Mouse (Mus musculus) right cerebral cortex, postnatal 36 days (tissue): ENCODE results near the gene Gm11020.
"Not testable (repeated sequence)": the region's sequence is repeated elsewhere in the genome, so short reads cannot be mapped to it uniquely, and the experiment has no call there.

Source experiments
- DNase-seq, 2 experiments: peaks; one replicate each; pipeline ENCODE4 v3.0.0; 2022; ENCODE audit warnings: low spot score in 2 of 2, mixed read lengths in 1 of 2

Gene Gm11020

DNA sequence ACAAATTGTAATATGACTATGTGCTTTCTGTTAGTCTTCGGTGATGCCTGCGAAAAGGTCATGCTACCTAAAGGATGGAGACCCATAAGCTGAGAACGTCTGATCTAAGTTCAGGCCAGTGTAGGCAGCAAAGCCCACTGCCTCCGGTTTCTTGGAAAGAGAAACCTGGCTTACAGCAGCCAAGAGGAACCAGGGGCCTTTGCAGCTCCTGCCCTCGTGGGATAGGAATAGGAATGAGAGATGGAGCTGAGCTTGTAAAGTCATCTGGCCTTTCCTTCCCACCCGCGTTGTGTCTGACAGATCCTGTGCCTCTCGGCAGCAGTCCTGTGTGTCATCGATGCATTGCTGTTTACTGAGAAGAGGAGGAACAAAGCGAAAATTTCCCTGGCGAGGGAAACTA is at the start of gene Gm11020:
Gm11020 (plus strand) TSS at position 301 of the 400 bp plus-strand sequence.
- DNase-seq: not testable (repeated sequence)

DNA sequence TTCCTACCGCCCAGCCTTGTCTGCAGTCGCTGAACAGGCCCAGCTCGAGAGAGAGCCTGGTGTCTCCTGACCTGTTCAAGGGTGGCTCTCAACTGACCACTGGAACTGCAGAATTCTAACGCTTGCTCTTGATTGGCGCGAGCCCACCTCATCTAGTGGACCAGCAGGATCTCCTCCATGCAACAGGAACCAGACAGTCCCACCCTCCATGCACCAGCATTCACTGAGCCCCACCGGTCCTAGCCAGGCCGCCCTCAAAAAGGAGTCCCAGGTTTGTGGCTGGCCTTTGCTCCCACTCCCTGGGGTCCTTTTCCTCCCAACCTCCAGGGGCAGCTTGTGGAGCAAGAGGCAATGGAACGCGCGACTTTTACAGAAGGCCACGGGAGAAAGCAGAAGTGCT is 28.3 kb upstream of the Gm11020 start, which contains the start of gene Cmtm2a:
Cmtm2a (minus strand) TSS at position 101 of the 400 bp plus-strand sequence.
- DNase-seq: not testable (repeated sequence)

DNA sequence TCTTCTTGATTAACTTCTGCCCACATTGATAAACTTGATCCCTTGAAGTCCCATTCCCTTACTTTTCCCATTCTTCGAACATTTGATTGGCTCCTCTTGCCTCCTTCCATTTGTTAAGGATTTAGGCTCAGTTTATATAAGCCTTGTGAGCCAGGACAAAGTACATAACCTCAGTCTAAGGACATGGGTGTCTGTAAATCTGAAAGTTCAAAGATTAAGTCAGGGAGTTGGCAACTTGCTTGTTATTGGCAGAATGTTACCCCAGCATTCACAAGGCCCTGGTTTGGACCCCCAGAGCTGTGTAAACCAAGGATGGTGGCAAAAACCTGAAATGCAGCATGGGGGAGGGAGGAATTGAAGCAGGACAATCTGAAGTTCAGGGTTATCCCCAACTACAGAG is 27.0 kb upstream of the Gm11020 start:
- DNase-seq: no peak

DNA sequence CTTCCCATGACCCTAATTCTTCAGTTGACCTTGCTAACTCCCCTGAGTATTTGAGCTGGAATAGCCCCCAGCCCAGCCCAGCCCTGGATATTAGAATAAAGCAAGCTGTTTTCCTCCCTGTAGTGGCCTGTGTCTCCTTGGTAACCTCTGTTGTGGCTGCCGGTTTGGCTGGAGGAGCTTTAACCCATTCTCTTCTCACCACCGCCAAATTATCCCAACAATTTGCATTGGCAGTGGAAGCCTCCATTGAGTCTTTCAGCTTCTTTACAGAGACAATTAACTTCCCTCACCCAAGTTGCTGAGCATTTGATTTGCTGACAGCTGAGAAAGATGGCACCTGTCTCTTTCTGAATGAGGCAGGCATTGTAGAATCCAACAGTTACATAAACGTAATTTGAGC is 19.8 kb upstream of the Gm11020 start:
- DNase-seq: not testable (repeated sequence)

DNA sequence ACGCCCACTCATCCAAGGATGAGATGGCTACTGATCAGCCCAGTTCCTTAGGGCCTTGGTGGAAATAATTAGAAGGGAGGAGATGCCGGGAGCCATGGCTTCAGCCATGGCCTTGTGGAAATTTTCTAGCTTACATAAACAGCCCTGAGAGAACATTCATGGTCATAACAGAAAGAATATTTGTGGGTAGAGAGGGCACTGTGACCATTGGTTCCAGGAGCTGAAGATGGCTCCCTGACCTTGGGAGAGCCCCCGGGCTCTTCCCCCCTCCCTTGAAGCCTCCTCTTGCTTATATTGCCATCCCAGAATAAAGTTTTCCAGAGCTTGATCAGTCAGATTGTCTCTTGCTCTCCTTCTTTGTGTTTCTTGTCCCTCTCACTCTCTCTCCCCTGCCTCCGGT is 18.8 kb upstream of the Gm11020 start:
- DNase-seq: not testable (repeated sequence)

DNA sequence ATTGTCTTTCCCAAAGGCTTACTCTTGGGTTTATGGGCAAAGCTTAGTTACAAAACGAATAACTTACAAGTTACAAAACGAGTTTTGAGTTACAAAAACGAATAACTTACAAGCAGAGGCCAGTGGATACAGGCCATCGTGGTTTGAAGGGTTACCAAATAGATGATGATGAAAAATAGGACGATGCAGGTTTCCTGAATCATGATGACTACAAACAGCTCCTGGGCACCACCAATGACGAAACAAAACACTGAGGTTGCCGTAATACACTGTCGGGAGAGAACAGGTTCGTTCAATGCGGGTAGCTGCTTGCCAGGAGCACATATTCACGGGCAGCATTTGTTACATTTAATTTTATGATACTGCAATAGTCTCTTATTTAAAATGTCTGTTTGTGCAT is 16.4 kb upstream of the Gm11020 start:
- DNase-seq: no peak

- DNase-seq: not testable (repeated sequence)
Observed at GRCm38 (mm10) chr8:104308341-104308740, 13.0 kb upstream of the Gm11020 start.

DNA sequence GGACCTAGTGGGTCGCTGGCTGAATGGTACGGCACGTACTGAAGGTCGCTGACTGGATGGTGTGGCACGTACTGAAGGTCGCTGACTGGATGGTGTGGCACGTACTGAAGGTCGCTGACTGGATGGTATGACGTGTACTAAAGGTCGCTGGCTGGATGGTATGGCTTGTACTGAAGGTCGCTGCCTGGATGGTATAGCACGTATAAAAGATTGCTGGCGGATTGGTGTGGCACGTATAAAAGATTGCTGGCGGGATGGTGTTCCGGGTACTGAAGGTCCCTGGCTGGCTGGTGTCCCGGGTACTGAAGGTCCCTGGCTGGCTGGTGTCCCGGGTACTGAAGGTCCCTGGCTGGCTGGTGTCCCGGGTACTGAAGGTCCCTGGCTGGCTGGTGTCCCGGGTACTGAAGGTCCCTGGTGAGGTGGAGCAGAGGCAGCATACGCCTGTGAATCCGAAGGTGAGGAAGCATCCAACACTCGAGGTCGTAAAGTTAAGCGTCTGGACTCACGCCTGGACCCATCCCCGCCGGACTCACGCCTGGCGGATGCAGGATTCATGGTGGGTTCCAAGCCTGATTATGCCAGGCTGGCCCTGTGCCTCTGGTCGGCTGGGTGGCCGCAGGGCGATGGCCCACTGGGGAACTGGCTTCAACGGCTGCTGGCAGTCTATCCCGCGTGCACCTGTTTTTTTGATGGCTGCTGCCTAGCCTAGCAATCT is 11.8 kb upstream of the Gm11020 start, which contains the start of the genes Gm45711 and Cmtm1:
Gm45711 (minus strand) TSS at position 641 of the 715 bp plus-strand sequence.
Cmtm1 (minus strand) TSS at position 705 of the 715 bp plus-strand sequence.
- peak in 1 of 2 experiments; percentile 14 for DNase-seq

DNA sequence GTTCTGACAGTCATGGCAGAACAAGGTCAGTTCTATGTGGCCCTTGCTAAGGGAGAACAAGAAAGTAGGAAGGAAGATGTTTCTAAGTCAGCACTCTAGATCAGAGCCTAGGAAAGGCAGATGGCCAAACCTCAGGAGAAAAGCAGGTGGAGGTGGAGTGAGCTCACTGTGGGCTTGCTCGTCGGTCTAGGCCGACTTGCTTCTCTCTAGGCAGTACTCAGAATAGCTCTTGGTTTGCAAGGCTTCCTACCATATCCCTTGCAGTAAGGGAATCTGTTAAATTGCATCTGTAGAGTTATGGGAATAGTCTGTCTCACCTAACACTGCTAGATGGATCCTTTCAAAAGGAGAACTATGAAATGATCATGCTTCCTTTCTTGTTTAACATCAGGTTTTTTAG is 9.3 kb upstream of the Gm11020 start:
- DNase-seq: not testable (repeated sequence)

- DNase-seq: no peak
Observed at GRCm38 (mm10) chr8:104313311-104313710, 8.1 kb upstream of the Gm11020 start.

DNA sequence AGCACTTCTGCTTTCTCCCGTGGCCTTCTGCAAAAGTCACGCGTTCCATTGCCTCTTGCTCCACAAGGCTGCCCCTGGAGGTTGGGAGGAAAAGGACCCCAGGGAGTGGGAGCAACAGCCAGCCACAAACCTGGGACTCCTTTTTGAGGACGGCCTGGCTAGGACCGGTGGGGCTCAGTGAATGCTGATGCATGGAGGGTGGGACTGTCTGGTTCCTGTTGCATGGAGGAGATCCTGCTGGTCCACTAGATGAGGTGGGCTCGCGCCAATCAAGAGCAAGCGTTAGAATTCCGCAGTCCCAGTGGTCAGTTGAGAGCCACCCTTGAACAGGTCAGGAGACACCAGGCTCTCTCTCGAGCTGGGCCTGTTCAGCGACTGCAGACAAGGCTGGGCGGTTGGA is 563 bp downstream of the Gm11020 start, which contains the start of gene Cmtm2b:
Cmtm2b (plus strand) TSS at position 301 of the 400 bp plus-strand sequence.
- not testable (repeated sequence) for DNase-seq

DNA sequence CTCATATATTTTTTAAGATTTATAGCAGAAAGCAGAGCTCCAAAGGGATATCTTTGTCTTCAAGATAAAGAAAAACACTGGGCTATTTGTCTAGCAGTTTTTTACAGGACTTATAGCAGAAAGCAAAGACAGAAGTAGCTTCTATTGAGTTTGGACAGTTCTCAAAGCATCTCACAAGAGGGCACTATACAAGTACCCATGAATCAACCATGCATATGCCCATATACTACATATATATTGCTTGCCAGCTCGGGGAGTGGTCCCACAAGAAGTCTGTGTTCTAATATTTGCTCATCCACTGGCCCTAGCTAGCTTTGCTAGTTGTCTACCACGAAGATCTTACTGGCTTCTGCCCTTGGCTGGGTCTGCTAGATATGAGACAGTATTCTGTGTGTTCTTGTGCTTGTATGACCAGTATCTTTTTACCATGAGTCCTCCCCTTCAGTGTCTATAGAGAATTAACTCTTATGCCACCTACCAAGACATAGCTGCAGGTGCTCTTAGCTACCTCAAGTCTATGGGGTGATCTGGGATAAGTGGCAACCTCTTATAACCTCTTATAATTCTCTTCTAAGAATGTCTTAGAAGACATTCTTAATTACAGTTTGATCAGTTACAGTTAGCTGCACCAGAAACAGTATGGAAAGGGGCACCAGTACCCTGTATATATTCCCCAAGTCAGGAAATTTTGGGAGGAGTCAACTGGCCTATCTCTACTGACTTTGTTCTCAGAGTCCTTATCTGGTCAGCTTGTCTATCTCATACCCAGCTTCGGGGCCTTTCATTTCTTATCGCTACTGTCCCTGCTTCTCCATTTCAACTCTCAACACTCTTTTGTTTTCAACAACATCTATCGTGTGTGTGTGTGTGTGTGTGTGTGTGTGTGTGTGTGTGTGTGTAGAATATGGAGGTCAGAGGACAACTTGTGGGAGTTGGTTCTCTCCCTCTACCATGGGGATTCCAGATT is 11.6 kb downstream of the Gm11020 start:
- DNase-seq: no peak

DNA sequence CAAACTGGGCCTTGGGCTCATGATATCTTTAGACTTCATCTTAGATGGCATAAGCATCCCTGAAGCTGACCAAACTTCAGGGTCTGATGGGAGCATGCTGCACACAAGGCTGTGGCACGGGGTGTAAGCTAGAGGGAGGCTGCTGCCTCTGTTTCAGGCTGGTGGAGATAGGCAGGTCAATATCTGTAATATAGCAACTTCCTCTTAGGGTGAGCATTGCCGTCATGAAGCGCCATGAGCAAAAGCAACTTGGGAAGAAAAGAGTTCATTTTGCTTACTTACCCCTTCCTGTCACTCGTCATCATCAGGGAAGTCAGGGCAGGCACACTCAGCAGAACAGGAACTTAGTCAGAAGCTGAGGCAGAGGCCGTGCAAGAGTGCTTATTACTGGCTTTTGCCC is 12.4 kb downstream of the Gm11020 start:
- no peak for DNase-seq

DNA sequence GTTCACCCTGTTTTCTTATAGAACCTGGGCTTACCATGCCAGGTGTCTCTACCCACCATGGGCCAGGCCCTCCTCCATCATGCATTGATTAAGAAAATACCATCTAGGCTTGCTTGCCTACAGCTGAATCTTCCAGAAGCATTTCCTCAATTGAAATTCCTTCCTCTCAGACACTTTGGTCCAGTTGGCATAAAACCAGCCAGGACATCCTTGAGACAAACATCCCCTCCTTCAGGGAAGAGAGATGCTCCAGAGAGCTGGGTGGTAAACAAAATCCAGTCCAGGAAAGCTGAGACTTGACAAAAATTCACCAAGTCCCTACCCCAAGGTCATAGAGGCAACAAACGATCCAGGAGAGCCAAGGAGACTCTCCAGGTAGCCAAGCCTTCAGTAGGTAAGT is 12.8 kb downstream of the Gm11020 start:
- DNase-seq: no peak

DNA sequence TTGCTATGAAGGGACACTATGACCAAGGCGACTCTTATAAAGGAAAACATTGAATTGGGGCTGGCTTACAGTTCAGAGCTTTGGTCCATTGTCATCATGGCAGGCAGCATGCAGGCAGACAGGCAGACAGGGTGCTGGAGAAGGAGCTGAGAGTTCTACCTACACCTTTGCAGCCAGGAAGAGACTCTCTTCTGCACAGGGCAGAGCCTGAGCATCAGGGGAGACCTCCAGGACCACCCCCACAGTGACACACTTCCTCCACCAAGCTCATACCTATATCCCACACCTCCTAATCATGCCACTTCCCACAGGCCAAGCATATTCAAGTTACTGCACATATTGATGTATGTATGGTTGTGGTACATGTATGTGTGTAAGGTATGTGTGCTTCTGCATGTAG is 15.4 kb downstream of the Gm11020 start:
- no peak for DNase-seq

- no peak for DNase-seq
Observed at GRCm38 (mm10) chr8:104337890-104338289, 16.5 kb downstream of the Gm11020 start.

DNA sequence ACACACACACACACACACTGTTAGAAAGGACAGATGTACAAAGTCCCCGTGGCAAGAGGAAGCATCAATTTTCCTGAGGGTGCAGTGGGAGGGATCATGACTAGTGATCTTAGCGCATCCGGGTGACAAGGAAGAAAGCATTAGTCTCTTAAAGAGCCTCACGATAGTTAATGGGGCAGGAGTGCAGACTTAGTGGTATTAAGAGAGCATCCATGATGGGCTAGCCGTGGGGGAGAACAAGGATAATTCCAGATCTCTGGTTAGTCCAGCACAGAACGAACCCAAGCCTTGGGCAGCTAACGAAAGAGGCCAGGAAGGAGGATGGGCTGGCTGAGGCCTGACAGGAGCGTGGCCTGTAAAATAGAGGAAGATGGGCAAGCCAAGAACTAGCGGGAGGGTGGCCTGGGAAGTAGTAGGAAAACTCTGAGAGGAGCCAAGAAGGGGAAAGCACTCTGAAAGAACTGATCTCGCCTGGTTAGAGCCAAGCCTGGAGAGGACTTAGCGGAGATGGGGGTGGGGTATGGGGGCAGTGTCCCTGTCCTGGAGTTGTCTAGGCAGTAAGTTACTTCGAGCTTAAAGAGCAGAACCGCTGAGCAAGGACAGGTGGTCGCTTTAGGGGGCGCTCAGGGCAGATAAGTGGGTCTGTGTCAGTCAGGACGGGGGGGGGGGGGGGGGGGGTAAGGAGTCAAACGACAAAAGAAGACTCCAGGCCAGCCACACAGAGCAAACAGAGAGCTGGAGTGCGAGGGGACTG is 18.0 kb downstream of the Gm11020 start, which contains the start of gene Cmtm3:
Cmtm3 (plus strand) TSS at position 182 of the 754 bp plus-strand sequence.
- no peak for DNase-seq

- DNase-seq: no peak
Observed at GRCm38 (mm10) chr8:104339983-104340232, 18.5 kb downstream of the Gm11020 start.

- DNase-seq: peak in 1 of 2 experiments; percentile 39
Observed at GRCm38 (mm10) chr8:104340233-104341105, 19.1 kb downstream of the Gm11020 start.

- DNase-seq: peak in 1 of 2 experiments; percentile 16
Observed at GRCm38 (mm10) chr8:104341106-104341561, 19.8 kb downstream of the Gm11020 start.
